Mouse (Mus musculus) neural tube, embryonic 15.5 days (tissue): ENCODE data around the gene Prpf38b. TPM values are rescaled to one million over a fixed set of nuclear protein-coding genes. Genes with fewer than 3 reads are reported as not detected.

Experiments
- ATAC-seq: fragments of 200-750 bp; cut with Nextera tagmentation; 2 replicates; pipeline ENCODE4 v1.8.0; 2017; ENCODE audit warnings: mild to moderate bottlenecking, moderate TSS enrichment, moderate library complexity; ENCODE audit not compliant: low FRiP score
- H3K27ac ChIP-seq: fragments of 300-500 bp; sonication (generic); replicated peaks from 2 replicates; pipeline ENCODE4 v1.5.1; 2015; ENCODE audit warnings: mild to moderate bottlenecking, inconsistent platforms
- H3K27me3 ChIP-seq: fragments of 300-500 bp; sonication (generic); replicated peaks from 2 replicates; pipeline ENCODE4 v1.6.1; 2015; ENCODE audit warnings: inconsistent platforms
- H3K36me3 ChIP-seq: fragments of 300-500 bp; sonication (generic); 2 replicates; pipeline ENCODE4 v1.6.1; 2015; ENCODE audit warnings: inconsistent platforms
- H3K4me1 ChIP-seq: fragments of 300-500 bp; sonication (generic); 2 replicates; pipeline ENCODE4 v1.6.1; 2015; ENCODE audit warnings: inconsistent platforms
- H3K4me2 ChIP-seq: fragments of 300-500 bp; sonication (generic); 2 replicates; pipeline ENCODE4 v1.6.1; 2015; ENCODE audit warnings: inconsistent platforms, mild to moderate bottlenecking, moderate library complexity
- H3K4me3 ChIP-seq: fragments of 300-500 bp; sonication (generic); replicated peaks from 2 replicates; pipeline ENCODE4 v1.5.1; 2015; ENCODE audit warnings: mild to moderate bottlenecking, inconsistent platforms
- H3K9ac ChIP-seq: fragments of 300-500 bp; sonication (generic); replicated peaks from 2 replicates; pipeline ENCODE4 v1.6.1; 2015; ENCODE audit warnings: mild to moderate bottlenecking, inconsistent platforms
- H3K9me3 ChIP-seq: fragments of 300-500 bp; sonication (generic); replicated peaks from 2 replicates; pipeline ENCODE4 v1.6.1; 2016; ENCODE audit warnings: inconsistent platforms
- WGBS: fragments of 180-500 bp; shearing (Covaris S2); methylation state at CpG from one replicate; pipeline ENCODE4 v1.1.7; 2015; ENCODE audit warnings: mixed read lengths; 5-methylcytosine and 5-hydroxymethylcytosine counted together
- polyA plus RNA-seq: library from polyadenylated mRNA; unstranded; fragments of >200 nt; fragmentation: Nextera tagmentation; extraction: Ambion mirVana; gene quantifications from 2 replicates; pipeline ENCODE4 v1.2.1, GENCODE M21; 2015

Prpf38b gene
- polyA plus RNA-seq, 1 experiment from 2014 or later = 50.4 TPM

DNA sequence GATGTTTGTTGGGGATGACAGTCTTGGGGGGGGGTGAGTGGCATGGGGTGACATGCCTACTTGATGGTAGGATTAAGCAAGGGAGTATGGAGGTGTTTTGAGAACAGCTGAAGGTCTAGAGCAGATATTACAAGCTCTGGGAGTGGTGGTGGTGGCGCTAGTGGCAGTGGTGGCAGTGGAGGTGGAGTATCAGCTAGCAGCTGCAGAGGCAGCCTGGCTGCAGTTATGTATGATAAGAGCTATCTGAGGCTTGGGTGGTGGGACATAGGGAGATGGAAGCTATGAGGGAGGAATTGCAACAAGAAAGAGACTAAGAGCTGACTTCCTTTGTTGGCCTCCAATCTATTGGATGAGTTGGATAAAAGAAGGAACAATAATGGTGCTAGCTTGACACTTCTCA lies 10.3 kb upstream of the Prpf38b start:
- Histone ChIP-seq H3K4me2 (no peak overlapping the region), H3K9ac (no peak overlapping the region), H3K4me3 (no peak overlapping the region), H3K36me3 (no peaks in the 10 kb centered on the region), H3K4me1 (no peaks in the 10 kb centered on the region), H3K27ac (no peak overlapping the region), H3K27me3 (no peaks in the 10 kb centered on the region), H3K9me3 (no peaks in the 10 kb centered on the region)
- WGBS = 88% methylated on average over 1 of the region's 1 CpGs
- no peak for ATAC-seq

DNA sequence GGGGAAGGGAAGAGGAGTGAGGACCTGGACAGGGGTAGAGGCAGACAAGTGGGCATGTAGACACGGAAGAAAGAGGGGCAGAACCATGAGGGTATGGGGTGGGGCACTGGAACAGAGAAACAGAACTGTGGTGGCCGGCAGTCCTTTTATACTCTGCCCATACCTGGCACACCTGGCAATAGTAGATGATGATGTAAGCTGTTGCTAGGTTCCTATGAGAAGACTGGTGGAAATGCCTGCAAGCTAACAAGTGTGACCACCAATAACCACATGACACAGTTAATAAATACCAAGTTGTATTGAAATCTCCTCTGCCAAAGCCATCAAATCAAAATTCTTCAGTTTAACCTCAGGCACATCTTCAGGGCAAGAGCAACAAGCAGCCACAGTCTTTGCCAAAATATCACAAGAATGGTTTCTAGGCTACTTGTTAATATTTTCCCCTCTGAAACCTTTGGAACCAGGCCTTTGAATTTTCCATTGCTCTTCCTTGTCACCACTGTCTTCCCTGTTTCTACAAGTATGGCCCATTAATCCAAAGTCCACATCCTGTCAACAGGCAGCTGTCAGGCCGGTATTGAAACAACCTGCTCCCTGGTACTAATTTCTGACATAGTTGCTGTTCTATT lies 9.0 kb upstream of the Prpf38b start:
- Histone ChIP-seq H3K36me3 (no peaks in the 10 kb centered on the region), H3K4me3 (no peak overlapping the region), H3K27ac (no peak overlapping the region), H3K27me3 (no peaks in the 10 kb centered on the region), H3K4me1 (no peaks in the 10 kb centered on the region), H3K4me2 (no peak overlapping the region), H3K9me3 (no peaks in the 10 kb centered on the region), H3K9ac (no peak overlapping the region)
- WGBS = 90% methylated on average over 3 of the region's 3 CpGs
- no peak for ATAC-seq

GRCm38 (mm10) chr3:108918852-108919251 lies 7.3 kb upstream of the Prpf38b start:
- Histone ChIP-seq H3K4me3 (no peak overlapping the region), H3K4me1 (no peaks in the 10 kb centered on the region), H3K4me2 (no peak overlapping the region), H3K27ac (no peak overlapping the region), H3K9me3 (no peaks in the 10 kb centered on the region), H3K36me3 (no peaks in the 10 kb centered on the region), H3K9ac (no peak overlapping the region), H3K27me3 (no peaks in the 10 kb centered on the region)
- 97% methylated on average over 1 of the region's 1 CpGs for WGBS
- no peak for ATAC-seq

DNA sequence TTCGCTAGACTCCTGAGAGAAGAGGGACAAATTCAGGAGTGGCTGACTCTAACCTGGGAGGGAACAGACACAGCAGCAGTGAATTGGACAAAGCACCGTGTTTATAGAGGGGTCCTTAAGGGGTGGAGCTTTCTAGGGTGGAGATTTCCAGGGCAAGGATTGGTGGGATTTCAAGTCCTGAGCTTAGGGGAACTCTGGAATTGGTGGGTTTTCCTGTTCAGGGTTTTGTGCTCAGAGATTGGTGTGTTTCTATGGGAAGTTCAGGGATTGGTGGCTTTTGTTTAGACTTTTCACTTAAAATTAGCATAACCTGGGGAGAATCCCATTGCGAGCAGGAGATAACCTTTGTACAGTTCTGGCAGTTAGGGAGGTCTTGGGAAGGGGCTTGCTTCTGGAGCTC lies 6.5 kb upstream of the Prpf38b start:
- 65% methylated on average over 3 of the region's 3 CpGs for WGBS
- Histone ChIP-seq H3K27me3 (no peaks in the 10 kb centered on the region), H3K4me3 (no peak overlapping the region), H3K4me2 (no peak overlapping the region), H3K4me1 (no peaks in the 10 kb centered on the region), H3K9ac (no peak overlapping the region), H3K27ac (no peak overlapping the region), H3K9me3 (no peaks in the 10 kb centered on the region), H3K36me3 (no peaks in the 10 kb centered on the region)
- no peak for ATAC-seq

- H3K9me3 ChIP-seq = no peaks in the 10 kb centered on the region
- H3K4me1 ChIP-seq = no peaks in the 10 kb centered on the region
- H3K4me3 ChIP-seq = no peak overlapping the region
- WGBS = 47% methylated on average over 4 of the region's 4 CpGs
- no peak overlapping the region for H3K9ac ChIP-seq
- no peak for ATAC-seq
- H3K27me3 ChIP-seq = no peaks in the 10 kb centered on the region
- H3K36me3 ChIP-seq = no peaks in the 10 kb centered on the region
- H3K27ac ChIP-seq = no peak overlapping the region
- no peak overlapping the region for H3K4me2 ChIP-seq
Observed at GRCm38 (mm10) chr3:108916857-108917256, 5.3 kb upstream of the Prpf38b start.

- no peaks in the 10 kb centered on the region for H3K36me3 ChIP-seq
- no peaks in the 10 kb centered on the region for H3K9me3 ChIP-seq
- H3K27me3 ChIP-seq = no peaks in the 10 kb centered on the region
- no peak overlapping the region for H3K27ac ChIP-seq
- H3K4me1 ChIP-seq = no peaks in the 10 kb centered on the region
- WGBS = 92% methylated on average over 1 of the region's 1 CpGs
- H3K4me3 ChIP-seq = no peak overlapping the region
- H3K9ac ChIP-seq = no peak overlapping the region
- H3K4me2 ChIP-seq = no peak overlapping the region
- ATAC-seq = no peak
Observed at GRCm38 (mm10) chr3:108915999-108916398, 4.5 kb upstream of the Prpf38b start.

DNA sequence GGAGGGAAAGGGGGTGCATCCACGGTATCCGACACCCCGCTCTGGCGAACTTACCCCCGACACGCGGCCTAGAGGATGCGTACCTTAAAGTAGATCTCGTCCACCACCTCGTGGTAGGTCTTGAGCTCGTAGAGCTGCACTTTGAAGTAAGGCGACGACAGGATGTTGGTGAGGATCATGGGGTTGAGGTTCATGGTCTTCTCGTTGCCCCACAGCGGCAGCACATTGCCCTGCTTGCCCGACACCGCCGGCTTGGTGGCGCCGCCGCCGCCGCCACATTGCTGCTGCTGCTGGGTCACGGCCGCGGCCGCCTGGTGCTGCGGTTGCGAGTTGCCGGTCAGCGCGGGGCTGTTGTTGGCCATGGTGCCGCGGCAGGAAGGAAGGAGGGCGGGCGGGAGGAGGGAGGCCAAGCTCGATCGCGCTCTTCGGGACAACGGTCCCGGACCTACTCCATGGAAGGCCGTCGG lies 413 bp downstream of the Prpf38b start:
- Histone ChIP-seq H3K4me2 (peak overlapping the region; percentile 96), H3K27me3 (no peaks in the 10 kb centered on the region), H3K27ac (peak overlapping the region; percentile 97), H3K9ac (peak overlapping the region; percentile 89), H3K4me1 (peaks cover 19% of the 10 kb centered on the region), H3K36me3 (0 out of 2 replicates have a peak, but pooled peaks cover 4% of the 10 kb centered on the region), H3K9me3 (no peaks in the 10 kb centered on the region), H3K4me3 (peak overlapping the region; percentile 94)
- peak; percentile 86 for ATAC-seq
- under 1% methylated on average over 39 of the region's 44 CpGs for WGBS

GRCm38 (mm10) chr3:108910303-108911080 lies 1.0 kb downstream of the Prpf38b start:
- under 1% methylated on average over 30 of the region's 32 CpGs for WGBS
- peak overlapping the region; percentile 96 for H3K4me2 ChIP-seq
- H3K27me3 ChIP-seq = no peaks in the 10 kb centered on the region
- no peaks in the 10 kb centered on the region for H3K9me3 ChIP-seq
- H3K36me3 ChIP-seq = peaks cover 9% of the 10 kb centered on the region
- H3K4me3 ChIP-seq = peak overlapping the region; percentile 94
- no peak for ATAC-seq
- peak overlapping the region; percentile 97 for H3K27ac ChIP-seq
- peaks cover 19% of the 10 kb centered on the region for H3K4me1 ChIP-seq
- peak overlapping the region; percentile 89 for H3K9ac ChIP-seq

DNA sequence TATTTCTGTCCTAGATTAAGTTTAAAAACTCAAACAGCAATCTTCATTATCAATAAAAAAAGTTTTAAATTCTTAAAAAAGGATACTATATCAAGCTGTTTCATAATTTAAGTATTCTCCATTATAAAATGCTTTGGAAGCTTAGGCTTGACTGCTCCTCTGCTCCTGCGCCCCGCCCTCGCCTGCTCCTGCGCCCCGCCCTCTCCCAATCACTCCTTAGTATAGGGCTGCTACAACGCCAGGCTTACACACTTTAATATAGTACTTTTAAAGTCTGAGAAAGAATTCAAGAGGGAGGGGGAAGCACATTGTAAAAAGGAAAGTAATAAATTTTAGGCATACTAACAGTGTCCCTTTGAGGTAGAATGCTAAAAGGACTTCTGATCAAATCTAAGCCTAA lies 8.6 kb downstream of the Prpf38b start:
- no peak for ATAC-seq
- no peak overlapping the region for H3K9ac ChIP-seq
- H3K27me3 ChIP-seq = no peaks in the 10 kb centered on the region
- WGBS = 92% methylated on average over 6 of the region's 6 CpGs
- H3K36me3 ChIP-seq = peaks cover 45% of the 10 kb centered on the region
- H3K4me1 ChIP-seq = no peaks in the 10 kb centered on the region
- H3K4me2 ChIP-seq = no peak overlapping the region
- H3K9me3 ChIP-seq = no peaks in the 10 kb centered on the region
- no peak overlapping the region for H3K27ac ChIP-seq
- H3K4me3 ChIP-seq = no peak overlapping the region

- ATAC-seq = no peak
- Histone ChIP-seq H3K9me3 (no peaks in the 10 kb centered on the region), H3K36me3 (peaks cover 43% of the 10 kb centered on the region), H3K9ac (no peak overlapping the region), H3K27ac (no peak overlapping the region), H3K4me1 (no peaks in the 10 kb centered on the region), H3K27me3 (no peaks in the 10 kb centered on the region), H3K4me3 (no peak overlapping the region), H3K4me2 (no peak overlapping the region)
- 58% methylated on average over 2 of the region's 2 CpGs for WGBS
Observed at GRCm38 (mm10) chr3:108902038-108902437, 9.5 kb downstream of the Prpf38b start.

DNA sequence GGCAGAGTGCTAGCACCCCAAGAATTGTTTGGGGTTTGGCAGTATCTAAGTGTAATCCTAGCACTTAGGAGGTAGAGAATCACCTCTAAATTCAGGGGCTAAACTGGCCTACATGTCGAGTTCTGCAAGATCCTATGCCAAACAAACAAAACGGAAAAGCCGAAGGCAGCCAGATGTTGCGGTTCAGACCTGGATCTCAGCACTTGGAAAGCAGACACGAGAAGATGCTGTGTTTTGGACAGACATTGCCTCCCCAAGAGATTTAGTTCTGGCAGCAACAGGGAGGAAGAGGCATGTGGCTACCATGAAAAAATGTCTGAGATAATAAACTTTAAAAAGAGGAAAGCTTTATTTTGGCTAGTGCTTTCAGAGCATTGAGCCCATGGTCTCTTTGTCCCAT lies 10.8 kb downstream of the Prpf38b start:
- no peak for ATAC-seq
- H3K27ac ChIP-seq = no peak overlapping the region
- peaks cover 38% of the 10 kb centered on the region for H3K36me3 ChIP-seq
- H3K9me3 ChIP-seq = no peaks in the 10 kb centered on the region
- no peak overlapping the region for H3K4me3 ChIP-seq
- no peak overlapping the region for H3K9ac ChIP-seq
- WGBS = 84% methylated on average over 5 of the region's 5 CpGs
- no peak overlapping the region for H3K4me2 ChIP-seq
- no peaks in the 10 kb centered on the region for H3K4me1 ChIP-seq
- no peaks in the 10 kb centered on the region for H3K27me3 ChIP-seq

DNA sequence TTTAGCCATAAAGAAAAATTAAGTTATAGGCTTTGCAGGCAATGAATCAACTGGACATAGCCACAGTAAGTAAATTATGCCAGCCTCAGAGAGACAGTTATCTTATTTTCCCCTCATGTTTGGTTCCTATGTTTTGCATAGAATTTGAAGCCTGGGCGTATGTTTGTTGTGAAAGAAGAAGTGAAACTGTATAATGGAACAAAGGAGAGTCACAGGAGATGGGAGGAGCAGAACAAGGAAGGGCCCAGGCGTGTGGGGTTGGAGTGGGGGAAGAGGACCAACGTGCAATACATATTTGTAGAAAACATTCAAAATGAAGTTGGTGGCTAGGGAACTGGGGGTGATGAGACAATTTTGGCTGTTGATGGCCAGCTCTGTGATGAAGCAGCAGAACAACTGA lies 11.4 kb downstream of the Prpf38b start:
- no peak overlapping the region for H3K27ac ChIP-seq
- no peak overlapping the region for H3K4me2 ChIP-seq
- H3K9me3 ChIP-seq = no peaks in the 10 kb centered on the region
- no peak for ATAC-seq
- H3K4me1 ChIP-seq = no peaks in the 10 kb centered on the region
- H3K27me3 ChIP-seq = no peaks in the 10 kb centered on the region
- 91% methylated on average over 3 of the region's 3 CpGs for WGBS
- no peak overlapping the region for H3K9ac ChIP-seq
- peaks cover 34% of the 10 kb centered on the region for H3K36me3 ChIP-seq
- no peak overlapping the region for H3K4me3 ChIP-seq
